Mouse (Mus musculus) midbrain, embryonic 12.5 days (tissue): ENCODE results near the gene Asf1b. TPM values are rescaled to one million over a fixed set of nuclear protein-coding genes. Genes with fewer than 3 reads are reported as not detected.

ENCODE experiments used
- ATAC-seq: fragments of 200-750 bp; cut with Nextera tagmentation; 2 replicates; pipeline ENCODE4 v1.8.0; 2017; ENCODE audit warnings: low read depth, moderate TSS enrichment, moderate library complexity; ENCODE audit not compliant: low FRiP score
- H3K27ac ChIP-seq: fragments of 300-500 bp; sonication (generic); replicated peaks from 2 replicates; pipeline ENCODE4 v1.5.1; 2016; ENCODE audit warnings: mild to moderate bottlenecking
- H3K27me3 ChIP-seq: fragments of 300-500 bp; sonication (generic); 2 replicates; pipeline ENCODE4 v1.6.1; 2016; ENCODE audit warnings: mild to moderate bottlenecking
- H3K36me3 ChIP-seq: fragments of 300-500 bp; sonication (generic); 2 replicates; pipeline ENCODE4 v1.6.1; 2016
- H3K4me1 ChIP-seq: fragments of 300-500 bp; sonication (generic); 2 replicates; pipeline ENCODE4 v1.6.1; 2016
- H3K4me2 ChIP-seq: fragments of 300-500 bp; sonication (generic); replicated peaks from 2 replicates; pipeline ENCODE4 v1.6.1; 2016; ENCODE audit warnings: mild to moderate bottlenecking, moderate library complexity
- H3K4me3 ChIP-seq: fragments of 300-500 bp; sonication (generic); 2 replicates; pipeline ENCODE4 v1.5.1; 2016; ENCODE audit warnings: mild to moderate bottlenecking
- H3K9ac ChIP-seq: fragments of 300-500 bp; sonication (generic); replicated peaks from 2 replicates; pipeline ENCODE4 v1.6.1; 2016; ENCODE audit warnings: mild to moderate bottlenecking, moderate library complexity
- H3K9me3 ChIP-seq: fragments of 300-500 bp; sonication (generic); 2 replicates; pipeline ENCODE4 v1.6.1; 2016; ENCODE audit warnings: mild to moderate bottlenecking
- WGBS: fragments of 180-500 bp; shearing (Covaris S2); methylation state at CpG from one replicate; pipeline ENCODE4 v1.1.7; 2016; 5-methylcytosine and 5-hydroxymethylcytosine counted together
- polyA plus RNA-seq: library from polyadenylated mRNA; unstranded; fragments of >200 nt; fragmentation: Nextera tagmentation; extraction: Ambion mirVana; gene quantifications from 2 replicates; pipeline ENCODE4 v1.2.1, GENCODE M21; 2016

The Asf1b gene
- polyA plus RNA-seq, 1 experiment from 2014 or later: 62.8 TPM

- no peak overlapping the region for H3K4me2 ChIP-seq
- H3K36me3 ChIP-seq: peaks cover 84% of the 10 kb centered on the region
- H3K9me3 ChIP-seq: no peaks in the 10 kb centered on the region
- WGBS: 76% methylated on average over 7 of the region's 7 CpGs
- H3K27ac ChIP-seq: no peak overlapping the region
- no peak overlapping the region for H3K4me3 ChIP-seq
- H3K27me3 ChIP-seq: no peaks in the 10 kb centered on the region
- no peaks in the 10 kb centered on the region for H3K4me1 ChIP-seq
- no peak overlapping the region for H3K9ac ChIP-seq
- no peak for ATAC-seq
Observed at GRCm38 (mm10) chr8:83926266-83926665, 29.0 kb upstream of the Asf1b start.

GRCm38 (mm10) chr8:83934222-83934621 lies 21.1 kb upstream of the Asf1b start:
- H3K4me2 ChIP-seq: no peak overlapping the region
- H3K4me3 ChIP-seq: no peak overlapping the region
- ATAC-seq: no peak
- WGBS: 95% methylated on average over 5 of the region's 5 CpGs
- no peaks in the 10 kb centered on the region for H3K9me3 ChIP-seq
- no peak overlapping the region for H3K9ac ChIP-seq
- H3K27ac ChIP-seq: no peak overlapping the region
- no peaks in the 10 kb centered on the region for H3K4me1 ChIP-seq
- no peaks in the 10 kb centered on the region for H3K27me3 ChIP-seq
- H3K36me3 ChIP-seq: peaks cover 100% of the 10 kb centered on the region

- ATAC-seq: no peak
- Histone ChIP-seq H3K27me3 (no peaks in the 10 kb centered on the region), H3K36me3 (peaks cover 96% of the 10 kb centered on the region), H3K27ac (no peak overlapping the region), H3K9me3 (no peaks in the 10 kb centered on the region), H3K9ac (no peak overlapping the region), H3K4me1 (no peaks in the 10 kb centered on the region), H3K4me2 (no peak overlapping the region), H3K4me3 (no peak overlapping the region)
- 78% methylated on average over 2 of the region's 2 CpGs for WGBS
Observed at GRCm38 (mm10) chr8:83934994-83935393, 20.3 kb upstream of the Asf1b start.

GRCm38 (mm10) chr8:83935435-83935834 lies 19.9 kb upstream of the Asf1b start:
- Histone ChIP-seq H3K36me3 (peaks cover 94% of the 10 kb centered on the region), H3K4me1 (no peaks in the 10 kb centered on the region), H3K27ac (no peak overlapping the region), H3K4me2 (no peak overlapping the region), H3K4me3 (no peak overlapping the region), H3K9me3 (no peaks in the 10 kb centered on the region), H3K9ac (no peak overlapping the region), H3K27me3 (no peaks in the 10 kb centered on the region)
- WGBS: 95% methylated on average over 8 of the region's 8 CpGs
- no peak for ATAC-seq

GRCm38 (mm10) chr8:83937645-83938044 lies 17.7 kb upstream of the Asf1b start:
- Histone ChIP-seq H3K36me3 (peaks cover 72% of the 10 kb centered on the region), H3K9me3 (no peaks in the 10 kb centered on the region), H3K27me3 (no peaks in the 10 kb centered on the region), H3K4me1 (no peaks in the 10 kb centered on the region), H3K27ac (no peak overlapping the region), H3K4me3 (no peak overlapping the region), H3K9ac (no peak overlapping the region), H3K4me2 (no peak overlapping the region)
- 90% methylated on average over 7 of the region's 7 CpGs for WGBS
- no peak for ATAC-seq

GRCm38 (mm10) chr8:83938330-83938729 lies 17.0 kb upstream of the Asf1b start:
- ATAC-seq: no peak
- no peaks in the 10 kb centered on the region for H3K4me1 ChIP-seq
- H3K4me2 ChIP-seq: no peak overlapping the region
- peaks cover 65% of the 10 kb centered on the region for H3K36me3 ChIP-seq
- 93% methylated on average over 15 of the region's 15 CpGs for WGBS
- no peak overlapping the region for H3K4me3 ChIP-seq
- H3K27ac ChIP-seq: no peak overlapping the region
- no peaks in the 10 kb centered on the region for H3K27me3 ChIP-seq
- no peak overlapping the region for H3K9ac ChIP-seq
- H3K9me3 ChIP-seq: no peaks in the 10 kb centered on the region

- H3K9ac ChIP-seq: no peak overlapping the region
- H3K4me1 ChIP-seq: no peaks in the 10 kb centered on the region
- H3K36me3 ChIP-seq: peaks cover 36% of the 10 kb centered on the region
- H3K4me3 ChIP-seq: no peak overlapping the region
- H3K4me2 ChIP-seq: no peak overlapping the region
- no peak overlapping the region for H3K27ac ChIP-seq
- 78% methylated on average over 6 of the region's 6 CpGs for WGBS
- H3K27me3 ChIP-seq: no peaks in the 10 kb centered on the region
- no peaks in the 10 kb centered on the region for H3K9me3 ChIP-seq
- no peak for ATAC-seq
Observed at GRCm38 (mm10) chr8:83941066-83941677, 14.1 kb upstream of the Asf1b start.

GRCm38 (mm10) chr8:83942446-83942845 lies 12.9 kb upstream of the Asf1b start:
- Histone ChIP-seq H3K27ac (no peak overlapping the region), H3K9ac (no peak overlapping the region), H3K4me2 (no peak overlapping the region), H3K4me1 (no peaks in the 10 kb centered on the region), H3K9me3 (no peaks in the 10 kb centered on the region), H3K27me3 (no peaks in the 10 kb centered on the region), H3K4me3 (no peak overlapping the region), H3K36me3 (peaks cover 24% of the 10 kb centered on the region)
- no peak for ATAC-seq
- WGBS: 76% methylated on average over 1 of the region's 1 CpGs

GRCm38 (mm10) chr8:83945540-83945939 lies 9.8 kb upstream of the Asf1b start:
- Histone ChIP-seq H3K27ac (no peak overlapping the region), H3K9me3 (no peaks in the 10 kb centered on the region), H3K27me3 (no peaks in the 10 kb centered on the region), H3K4me2 (no peak overlapping the region), H3K4me3 (no peak overlapping the region), H3K9ac (no peak overlapping the region), H3K4me1 (no peaks in the 10 kb centered on the region), H3K36me3 (no peaks in the 10 kb centered on the region)
- no peak for ATAC-seq
- WGBS: 74% methylated on average over 3 of the region's 3 CpGs

- WGBS: 2% methylated on average over 14 of the region's 14 CpGs
- no peak for ATAC-seq
- Histone ChIP-seq H3K4me3 (peak overlapping the region; percentile 59), H3K4me1 (peaks cover 17% of the 10 kb centered on the region), H3K9me3 (no peaks in the 10 kb centered on the region), H3K9ac (no peak overlapping the region; the same call in 1 of the 2 replicates), H3K27me3 (no peaks in the 10 kb centered on the region), H3K4me2 (peak overlapping the region; percentile 82), H3K27ac (0 out of 2 replicates have a peak overlapping the region, but pooled peaks have one; percentile 11), H3K36me3 (no peaks in the 10 kb centered on the region)
Observed at GRCm38 (mm10) chr8:83954749-83955105, 580 bp upstream of the Asf1b start.

GRCm38 (mm10) chr8:83955958-83956218 lies 581 bp downstream of the Asf1b start:
- Histone ChIP-seq H3K4me3 (peak overlapping the region; percentile 59), H3K9ac (peak overlapping the region; percentile 62), H3K9me3 (no peaks in the 10 kb centered on the region), H3K27me3 (no peaks in the 10 kb centered on the region), H3K27ac (no peak overlapping the region), H3K4me1 (peaks cover 17% of the 10 kb centered on the region), H3K36me3 (no peaks in the 10 kb centered on the region), H3K4me2 (peak overlapping the region; percentile 82)
- no peak for ATAC-seq
- WGBS: 2% methylated on average over 15 of the region's 15 CpGs

GRCm38 (mm10) chr8:83956789-83957188 lies 1.5 kb downstream of the Asf1b start:
- H3K9ac ChIP-seq: peak overlapping the region; percentile 62
- H3K4me2 ChIP-seq: peak overlapping the region; percentile 82
- WGBS: 43% methylated on average over 1 of the region's 1 CpGs

More at GRCm38 (mm10) chr8:83956789-83957188, 1.5 kb downstream of the Asf1b start:
- H3K4me1 ChIP-seq: peaks cover 17% of the 10 kb centered on the region
- H3K36me3 ChIP-seq: no peaks in the 10 kb centered on the region
- H3K27me3 ChIP-seq: no peaks in the 10 kb centered on the region
- peak overlapping the region; percentile 59 for H3K4me3 ChIP-seq
- ATAC-seq: no peak
- H3K9me3 ChIP-seq: no peaks in the 10 kb centered on the region
- H3K27ac ChIP-seq: no peak overlapping the region
